Mouse (Mus musculus) neural tube, embryonic 11.5 days (tissue): ENCODE data around the gene Ptpn1. TPM values are rescaled to one million over a fixed set of nuclear protein-coding genes. Genes with fewer than 3 reads are reported as not detected.

Experiments used
- ATAC-seq: fragments of 200-750 bp; cut with Nextera tagmentation; 2 replicates; pipeline ENCODE4 v1.8.0; 2017; ENCODE audit warnings: moderate number of reproducible peaks, mild to moderate bottlenecking, moderate TSS enrichment, moderate library complexity; ENCODE audit not compliant: insufficient read depth, low FRiP score, low TSS enrichment
- DNase-seq: peaks from one replicate; pipeline ENCODE4 v3.0.0-alpha.2; 2015; ENCODE audit warnings: low spot score
- H3K27ac ChIP-seq: fragments of 300-500 bp; sonication (generic); 2 replicates; pipeline ENCODE4 v1.5.1; 2014; ENCODE audit warnings: low read depth, mild to moderate bottlenecking, low read length
- H3K27me3 ChIP-seq: fragments of 300-500 bp; sonication (generic); 2 replicates; pipeline ENCODE4 v1.6.1; 2014; ENCODE audit warnings: mild to moderate bottlenecking, low read length, mixed read lengths; ENCODE audit not compliant: control insufficient read depth, insufficient read depth
- H3K36me3 ChIP-seq: fragments of 300-500 bp; sonication (generic); 2 replicates; pipeline ENCODE4 v1.6.1; 2014; ENCODE audit warnings: mild to moderate bottlenecking, low read length, moderate library complexity, mixed read lengths; ENCODE audit not compliant: control insufficient read depth, insufficient read depth
- H3K4me1 ChIP-seq: fragments of 300-500 bp; sonication (generic); 2 replicates; pipeline ENCODE4 v1.6.1; 2014; ENCODE audit warnings: low read length, mixed read lengths; ENCODE audit not compliant: control insufficient read depth, insufficient read depth
- H3K4me2 ChIP-seq: fragments of 300-500 bp; sonication (generic); 2 replicates; pipeline ENCODE4 v1.6.1; 2014; ENCODE audit warnings: low read depth, mild to moderate bottlenecking, moderate library complexity
- H3K4me3 ChIP-seq: fragments of 300-500 bp; sonication (generic); 2 replicates; pipeline ENCODE4 v1.5.1; 2014; ENCODE audit warnings: low read depth, low read length
- H3K9ac ChIP-seq: fragments of 300-500 bp; sonication (generic); 2 replicates; pipeline ENCODE4 v1.6.1; 2014; ENCODE audit warnings: mild to moderate bottlenecking, low read length
- H3K9me3 ChIP-seq: fragments of 300-500 bp; sonication (generic); 2 replicates; pipeline ENCODE4 v1.6.1; 2016; ENCODE audit warnings: low read length; ENCODE audit not compliant: control insufficient read depth
- WGBS: fragments of 180-500 bp; shearing (Covaris S2); extraction: QIAGEN DNeasy Blood & Tissue Kit; methylation state at CpG from one replicate; pipeline ENCODE4 v1.1.7; 2014; 5-methylcytosine and 5-hydroxymethylcytosine counted together
- polyA plus RNA-seq: library from polyadenylated mRNA; unstranded; fragments of >200 nt; fragmentation: Nextera tagmentation; extraction: Ambion mirVana; gene quantifications from 2 replicates; pipeline ENCODE4 v1.2.1, GENCODE M21; 2014

Gene Ptpn1
- polyA plus RNA-seq, 1 experiment from 2014 or later: 98.9 TPM

DNA sequence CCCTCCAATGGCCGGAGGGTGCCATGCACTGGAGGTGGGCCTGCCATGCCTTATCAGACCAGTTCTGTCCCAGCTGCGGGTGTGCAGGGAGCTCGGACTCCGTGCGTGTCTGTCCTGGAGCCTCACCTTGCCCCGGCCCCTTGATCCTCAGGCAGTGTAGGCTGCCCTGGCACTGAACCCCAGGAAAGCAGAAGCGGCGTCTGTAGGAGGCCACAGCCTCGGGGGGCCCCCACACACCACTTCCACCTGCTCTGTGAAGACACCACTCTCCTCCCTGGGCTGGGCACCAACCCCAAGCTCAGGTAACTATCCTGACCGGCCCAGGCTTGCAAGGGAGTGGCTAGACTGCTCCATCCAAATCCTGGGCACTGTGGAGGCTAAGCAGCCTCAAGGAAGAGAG lies 48.5 kb downstream of the Ptpn1 start:
- Histone ChIP-seq H3K9ac (no peak overlapping the region), H3K27me3 (no peaks in the 10 kb centered on the region), H3K4me1 (no peaks in the 10 kb centered on the region), H3K4me3 (no peak overlapping the region), H3K9me3 (no peaks in the 10 kb centered on the region), H3K27ac (no peak overlapping the region), H3K4me2 (no peak overlapping the region), H3K36me3 (peaks cover 6% of the 10 kb centered on the region)
- DNase-seq (no peak), ATAC-seq (no peak)
- 92% methylated on average over 10 of the region's 10 CpGs for WGBS

DNA sequence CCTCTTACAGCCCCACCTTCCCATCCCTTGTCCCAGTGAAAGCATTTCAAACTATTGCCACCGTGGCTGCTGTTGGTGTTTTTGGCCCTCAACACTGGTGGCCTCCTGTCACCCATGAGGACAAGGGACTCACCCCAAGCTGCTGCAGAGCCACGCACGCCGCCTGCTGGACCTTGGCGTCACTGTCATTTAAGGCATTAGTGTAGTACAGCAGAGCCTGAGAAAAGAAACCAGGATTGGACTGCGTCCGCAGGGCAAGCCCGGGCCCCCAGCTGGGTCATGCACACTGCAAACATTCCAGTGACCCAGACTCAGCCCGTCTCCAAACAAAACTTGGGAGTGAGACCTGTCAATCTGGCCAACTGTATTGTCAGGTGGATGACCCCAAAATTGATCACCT lies 50.8 kb downstream of the Ptpn1 start:
- Histone ChIP-seq H3K4me3 (no peak overlapping the region), H3K9me3 (no peaks in the 10 kb centered on the region), H3K27ac (no peak overlapping the region), H3K4me2 (no peak overlapping the region), H3K36me3 (no peaks in the 10 kb centered on the region; the same call in 1 of the 2 replicates), H3K4me1 (no peaks in the 10 kb centered on the region), H3K27me3 (no peaks in the 10 kb centered on the region), H3K9ac (no peak overlapping the region)
- ATAC-seq (no peak), DNase-seq (no peak)
- 60% methylated on average over 9 of the region's 9 CpGs for WGBS

DNA sequence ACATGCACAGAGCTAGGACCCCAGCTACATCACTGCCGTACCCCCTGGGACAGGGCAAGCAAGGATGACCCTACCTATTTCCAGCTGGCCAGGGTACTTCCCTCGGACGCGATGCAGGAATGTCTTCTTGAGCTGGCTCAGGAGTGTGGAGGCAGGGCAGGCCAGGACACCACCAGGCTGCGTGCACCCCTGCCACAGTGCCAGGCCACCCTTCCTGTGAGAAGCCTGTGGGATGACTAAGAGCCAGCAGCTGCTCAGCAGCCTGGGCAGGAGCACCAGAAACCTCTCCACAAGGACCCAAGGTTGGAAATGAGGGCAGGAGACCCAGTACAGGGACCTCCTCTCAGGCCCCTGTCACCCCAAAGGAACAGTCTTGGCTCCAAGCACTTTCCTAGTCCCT lies 52.5 kb downstream of the Ptpn1 start:
- H3K4me2 ChIP-seq: no peak overlapping the region
- no peaks in the 10 kb centered on the region for H3K4me1 ChIP-seq
- ATAC-seq (no peak), DNase-seq (no peak)
- WGBS: 85% methylated on average over 5 of the region's 5 CpGs
- no peak overlapping the region for H3K4me3 ChIP-seq
- H3K9ac ChIP-seq: no peak overlapping the region
- no peaks in the 10 kb centered on the region for H3K36me3 ChIP-seq
- no peaks in the 10 kb centered on the region for H3K9me3 ChIP-seq
- no peaks in the 10 kb centered on the region for H3K27me3 ChIP-seq
- no peak overlapping the region for H3K27ac ChIP-seq

DNA sequence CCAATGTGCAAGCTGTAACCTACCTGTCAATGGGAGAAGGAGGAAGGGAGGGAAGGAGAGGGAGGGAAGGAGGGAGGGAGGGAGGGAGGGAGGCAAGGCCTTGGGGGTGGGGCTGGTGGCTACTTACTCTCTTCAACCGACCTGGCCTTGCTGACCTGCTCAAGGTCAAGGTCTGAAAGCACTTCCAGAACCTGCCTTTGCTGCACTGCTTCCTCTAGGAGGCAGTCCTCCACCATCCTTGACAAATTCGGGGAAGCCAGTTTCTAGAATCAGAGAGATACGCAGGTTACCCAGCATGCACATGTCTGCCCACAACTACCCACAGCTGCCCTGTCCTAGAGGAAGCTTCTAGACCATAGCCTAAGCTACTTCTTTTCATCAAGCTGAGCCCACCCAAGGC lies 53.1 kb downstream of the Ptpn1 start:
- no peak overlapping the region for H3K9ac ChIP-seq
- 49% methylated on average over 3 of the region's 3 CpGs for WGBS
- H3K27ac ChIP-seq: no peak overlapping the region
- no peaks in the 10 kb centered on the region for H3K4me1 ChIP-seq
- ATAC-seq: no peak
- no peak overlapping the region for H3K4me3 ChIP-seq
- H3K36me3 ChIP-seq: no peaks in the 10 kb centered on the region
- H3K9me3 ChIP-seq: no peaks in the 10 kb centered on the region
- no peak for DNase-seq
- no peak overlapping the region for H3K4me2 ChIP-seq
- no peaks in the 10 kb centered on the region for H3K27me3 ChIP-seq

DNA sequence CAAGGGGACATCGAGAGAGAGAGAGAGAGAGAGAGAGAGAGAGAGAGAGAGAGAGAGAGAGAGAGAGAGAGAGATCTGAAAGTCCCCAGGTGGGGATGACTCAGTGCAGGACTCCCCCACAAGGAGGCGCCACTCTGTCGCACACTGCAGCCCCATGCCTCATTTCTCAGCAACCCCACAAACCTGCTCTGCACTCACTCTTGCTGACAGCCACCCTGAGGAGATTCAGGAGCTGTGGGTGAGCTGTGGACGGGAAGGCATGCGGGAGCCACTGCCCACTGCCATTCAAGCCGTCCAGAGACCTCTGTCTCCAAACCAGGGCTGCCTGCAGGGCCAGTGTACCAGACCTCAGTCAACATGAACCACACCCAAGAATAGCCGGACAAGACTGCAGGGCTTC lies 54.9 kb downstream of the Ptpn1 start:
- Histone ChIP-seq H3K4me3 (no peak overlapping the region), H3K4me2 (no peak overlapping the region), H3K9me3 (no peaks in the 10 kb centered on the region), H3K36me3 (no peaks in the 10 kb centered on the region), H3K27me3 (no peaks in the 10 kb centered on the region), H3K27ac (no peak overlapping the region), H3K9ac (no peak overlapping the region), H3K4me1 (no peaks in the 10 kb centered on the region)
- ATAC-seq (no peak), DNase-seq (peak; percentile 35)
- WGBS: 34% methylated on average over 6 of the region's 7 CpGs

DNA sequence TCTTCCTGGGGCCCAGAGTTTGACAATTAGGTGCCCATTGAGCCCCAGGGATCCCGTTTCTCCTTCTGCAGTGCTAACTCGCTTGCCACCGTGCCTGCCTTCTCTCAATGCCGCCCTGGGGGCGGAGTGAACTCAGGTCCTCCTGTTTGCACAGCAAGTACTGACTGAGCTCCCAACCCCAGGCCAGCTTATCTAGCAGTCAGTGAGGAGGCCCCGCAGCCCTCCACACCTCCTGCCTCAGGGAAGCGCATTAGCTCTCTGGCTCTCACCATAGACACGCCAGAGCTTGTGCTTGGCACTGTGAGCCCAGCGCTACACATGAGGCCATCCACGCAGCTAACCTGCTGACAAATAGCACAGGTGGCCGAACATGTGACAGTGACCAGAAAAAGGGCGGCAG lies 55.8 kb downstream of the Ptpn1 start:
- WGBS: 70% methylated on average over 12 of the region's 12 CpGs
- no peak overlapping the region for H3K9ac ChIP-seq
- no peaks in the 10 kb centered on the region for H3K4me1 ChIP-seq
- no peak overlapping the region for H3K27ac ChIP-seq
- H3K36me3 ChIP-seq: no peaks in the 10 kb centered on the region
- no peaks in the 10 kb centered on the region for H3K9me3 ChIP-seq
- DNase-seq (no peak), ATAC-seq (no peak)
- no peaks in the 10 kb centered on the region for H3K27me3 ChIP-seq
- no peak overlapping the region for H3K4me3 ChIP-seq
- no peak overlapping the region for H3K4me2 ChIP-seq

DNA sequence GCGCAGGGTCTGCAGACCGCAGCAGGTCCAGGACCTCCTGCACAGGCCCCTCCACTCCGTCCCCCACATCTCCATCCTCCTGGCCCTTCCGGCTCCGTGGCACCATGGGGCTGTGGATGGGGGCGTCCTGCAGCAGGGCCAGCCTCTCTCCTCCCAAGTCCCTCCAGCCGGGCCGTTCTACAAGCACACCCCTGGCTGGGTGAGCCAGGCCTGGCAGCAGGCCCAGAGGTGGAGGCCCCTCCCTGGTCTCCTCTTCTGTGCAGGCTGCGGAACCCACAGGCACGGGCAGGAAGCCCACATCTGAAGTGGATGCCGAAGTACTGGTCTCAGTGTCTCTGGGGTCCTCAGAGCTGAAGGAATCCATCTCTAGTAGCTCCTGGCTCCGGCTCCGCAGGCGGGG lies 57.5 kb downstream of the Ptpn1 start:
- H3K9me3 ChIP-seq: no peaks in the 10 kb centered on the region
- no peak overlapping the region for H3K9ac ChIP-seq
- WGBS: 76% methylated on average over 14 of the region's 14 CpGs
- H3K4me1 ChIP-seq: no peaks in the 10 kb centered on the region
- H3K27ac ChIP-seq: no peak overlapping the region
- H3K4me3 ChIP-seq: no peak overlapping the region
- no peaks in the 10 kb centered on the region for H3K27me3 ChIP-seq
- DNase-seq (no peak), ATAC-seq (no peak)
- H3K36me3 ChIP-seq: no peaks in the 10 kb centered on the region
- H3K4me2 ChIP-seq: no peak overlapping the region

DNA sequence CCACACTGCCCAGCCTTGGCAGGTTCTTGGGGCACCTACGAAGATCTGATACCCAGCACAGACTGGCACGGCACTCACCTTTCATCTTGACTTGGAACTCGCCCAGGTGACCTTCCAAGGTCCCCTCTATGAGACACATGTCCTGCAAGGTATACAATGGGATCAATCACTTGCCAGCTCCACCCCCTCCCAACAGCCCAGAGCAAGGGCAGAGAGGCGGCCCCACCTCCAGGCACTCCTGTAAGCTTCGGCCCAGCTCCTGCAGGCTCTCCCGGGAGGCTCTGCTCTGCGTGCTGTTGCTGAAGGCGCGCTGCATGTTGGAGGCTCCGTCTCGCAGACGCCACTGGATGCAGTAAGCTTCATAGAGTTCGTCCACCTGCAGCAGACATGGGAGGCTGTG lies 61.4 kb downstream of the Ptpn1 start:
- Histone ChIP-seq H3K9me3 (no peaks in the 10 kb centered on the region), H3K9ac (no peak overlapping the region), H3K27ac (no peak overlapping the region), H3K4me2 (no peak overlapping the region), H3K36me3 (no peaks in the 10 kb centered on the region), H3K27me3 (no peaks in the 10 kb centered on the region), H3K4me1 (no peaks in the 10 kb centered on the region), H3K4me3 (no peak overlapping the region)
- ATAC-seq: no peak
- no peak for DNase-seq
- WGBS: 61% methylated on average over 13 of the region's 13 CpGs

DNA sequence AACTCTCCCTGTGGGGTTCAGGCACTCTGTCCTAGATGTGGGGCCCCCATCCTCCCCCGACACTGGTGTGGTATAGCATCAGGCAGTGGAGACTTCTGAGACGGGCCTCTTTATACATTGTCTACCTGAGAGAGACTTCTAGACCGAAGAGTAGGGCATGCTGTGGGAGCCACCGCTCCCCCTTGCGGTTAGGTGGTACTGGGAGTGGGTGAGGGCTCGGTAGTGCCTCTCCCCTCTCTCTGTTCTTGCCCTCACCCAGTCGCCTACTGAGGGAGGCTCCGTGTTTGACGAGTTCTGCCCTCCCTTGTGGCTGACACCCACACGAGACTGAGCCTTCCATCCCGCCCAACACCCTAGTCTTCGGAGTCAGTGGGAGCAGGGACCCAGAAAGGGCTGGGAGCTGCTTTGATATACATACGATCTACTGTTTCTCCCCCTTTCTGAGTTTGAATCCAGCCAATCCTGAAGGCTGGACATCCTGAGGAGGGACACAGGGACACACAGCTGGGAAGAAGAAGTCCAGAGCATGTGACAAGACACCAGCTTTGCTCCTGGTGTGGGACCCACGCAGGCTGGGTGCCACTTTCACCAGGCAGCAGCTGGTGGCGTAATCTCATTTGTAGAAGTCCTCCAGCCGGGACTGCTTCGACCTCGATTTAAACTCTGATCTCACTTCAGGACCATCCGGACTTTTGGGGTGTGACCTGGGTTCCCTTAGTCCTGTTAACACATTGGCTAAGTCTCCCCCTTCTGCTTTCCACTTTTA lies 64.2 kb downstream of the Ptpn1 start:
- Histone ChIP-seq H3K36me3 (no peaks in the 10 kb centered on the region), H3K4me3 (no peak overlapping the region), H3K9ac (no peak overlapping the region), H3K4me2 (no peak overlapping the region), H3K9me3 (no peaks in the 10 kb centered on the region), H3K4me1 (no peaks in the 10 kb centered on the region), H3K27ac (no peak overlapping the region), H3K27me3 (no peaks in the 10 kb centered on the region)
- DNase-seq: no peak
- ATAC-seq: no peak
- 69% methylated on average over 19 of the region's 19 CpGs for WGBS
